Mouse (Mus musculus) cortical plate, adult 2 months (tissue): ENCODE measurements around the gene Vmn1r223.
"Not testable (repeated sequence)": the region's sequence is repeated elsewhere in the genome, so short reads cannot be mapped to it uniquely, and the experiment has no call there.

Experiments used
- CTCF ChIP-seq: fragments of 200-500 bp; IDR thresholded peaks from 2 replicates; pipeline ENCODE4 v1.5.1; 2011; ENCODE audit warnings: mild to moderate bottlenecking, control low read depth, low read length; ENCODE audit not compliant: insufficient read depth; ENCODE audit errors: extremely low read depth
- POLR2A ChIP-seq: fragments of 200-500 bp; IDR thresholded peaks from 2 replicates; pipeline ENCODE4 v1.6.1; 2011; ENCODE audit warnings: mild to moderate bottlenecking, low read length, control low read depth; ENCODE audit not compliant: insufficient read depth; ENCODE audit errors: extremely low read depth

GRCm38 (mm10) chr13:23213827-23214226 lies 33.1 kb upstream of the Vmn1r223 start, which contains the start of gene Vmn1r221:
- not testable (repeated sequence) for TF ChIP-seq CTCF, POLR2A
